Mouse (Mus musculus) neural tube, embryonic 12.5 days (tissue): ENCODE data around the gene Nktr. TPM values are rescaled to one million over a fixed set of nuclear protein-coding genes. Genes with fewer than 3 reads are reported as not detected.

Experiments used
- ATAC-seq: fragments of 200-750 bp; cut with Nextera tagmentation; 2 replicates; pipeline ENCODE4 v1.8.0; 2017; ENCODE audit warnings: low read depth, mild to moderate bottlenecking, moderate TSS enrichment, moderate library complexity; ENCODE audit not compliant: low FRiP score
- H3K27ac ChIP-seq: fragments of 300-500 bp; sonication (generic); 2 replicates; pipeline ENCODE4 v1.5.1; 2016
- H3K27me3 ChIP-seq: fragments of 300-500 bp; sonication (generic); replicated peaks from 2 replicates; pipeline ENCODE4 v1.6.1; 2016; ENCODE audit warnings: mild to moderate bottlenecking
- H3K36me3 ChIP-seq: fragments of 300-500 bp; sonication (generic); 2 replicates; pipeline ENCODE4 v1.6.1; 2016; ENCODE audit warnings: mild to moderate bottlenecking
- H3K4me1 ChIP-seq: fragments of 300-500 bp; sonication (generic); 2 replicates; pipeline ENCODE4 v1.6.1; 2016
- H3K4me2 ChIP-seq: fragments of 300-500 bp; sonication (generic); replicated peaks from 2 replicates; pipeline ENCODE4 v1.6.1; 2016; ENCODE audit warnings: mild to moderate bottlenecking
- H3K4me3 ChIP-seq: fragments of 300-500 bp; sonication (generic); 2 replicates; pipeline ENCODE4 v1.5.1; 2016
- H3K9ac ChIP-seq: fragments of 300-500 bp; sonication (generic); 2 replicates; pipeline ENCODE4 v1.6.1; 2016; ENCODE audit warnings: mild to moderate bottlenecking
- H3K9me3 ChIP-seq: fragments of 300-500 bp; sonication (generic); 2 replicates; pipeline ENCODE4 v1.6.1; 2016; ENCODE audit warnings: mild to moderate bottlenecking
- WGBS: fragments of 180-500 bp; shearing (Covaris S2); methylation state at CpG from one replicate; pipeline ENCODE4 v1.1.7; 2016; 5-methylcytosine and 5-hydroxymethylcytosine counted together
- polyA plus RNA-seq: library from polyadenylated mRNA; unstranded; fragments of >200 nt; fragmentation: Nextera tagmentation; extraction: Ambion mirVana; gene quantifications from 2 replicates; pipeline ENCODE4 v1.2.1, GENCODE M21; 2016

Nktr gene
- polyA plus RNA-seq, 1 experiment from 2014 or later = 57.6 TPM

DNA sequence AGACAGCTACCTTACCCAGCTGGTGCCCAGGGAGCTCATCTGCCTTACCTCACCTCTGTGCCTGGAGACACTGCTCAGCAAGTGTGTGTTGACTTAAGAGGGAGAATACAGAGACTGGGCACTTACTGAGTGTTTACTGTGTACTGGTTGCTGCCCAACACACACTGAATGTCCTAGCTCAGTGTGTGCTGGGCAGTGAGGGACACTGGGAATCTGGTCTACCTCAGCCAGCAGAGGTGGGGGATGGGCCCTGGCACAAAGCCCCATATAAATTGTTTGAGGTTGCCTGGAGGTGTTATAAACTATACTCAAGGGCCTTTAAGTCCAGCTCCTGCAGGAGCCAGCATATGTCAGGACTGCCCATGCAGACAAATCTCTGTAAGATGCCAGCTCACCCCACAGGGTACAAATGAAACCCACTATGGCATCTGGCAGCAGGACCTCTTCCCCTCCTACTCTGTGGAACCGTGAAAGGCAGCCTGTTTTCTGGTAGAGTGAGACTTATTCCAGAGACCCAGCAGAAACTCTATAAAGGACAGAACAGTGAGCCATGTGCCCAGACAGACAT, 76.1 kb downstream of the Nktr start:
- H3K36me3 ChIP-seq = no peaks in the 10 kb centered on the region
- H3K4me3 ChIP-seq = no peak overlapping the region
- 42% methylated on average over 1 of the region's 1 CpGs for WGBS
- no peak overlapping the region for H3K9ac ChIP-seq
- H3K4me1 ChIP-seq = peaks cover 3% of the 10 kb centered on the region; the same call in 1 of the 2 replicates
- H3K9me3 ChIP-seq = no peaks in the 10 kb centered on the region
- no peak overlapping the region for H3K27ac ChIP-seq
- H3K27me3 ChIP-seq = 0 out of 2 replicates have a peak, but pooled peaks cover 5% of the 10 kb centered on the region
- ATAC-seq = no peak
- no peak overlapping the region for H3K4me2 ChIP-seq

DNA sequence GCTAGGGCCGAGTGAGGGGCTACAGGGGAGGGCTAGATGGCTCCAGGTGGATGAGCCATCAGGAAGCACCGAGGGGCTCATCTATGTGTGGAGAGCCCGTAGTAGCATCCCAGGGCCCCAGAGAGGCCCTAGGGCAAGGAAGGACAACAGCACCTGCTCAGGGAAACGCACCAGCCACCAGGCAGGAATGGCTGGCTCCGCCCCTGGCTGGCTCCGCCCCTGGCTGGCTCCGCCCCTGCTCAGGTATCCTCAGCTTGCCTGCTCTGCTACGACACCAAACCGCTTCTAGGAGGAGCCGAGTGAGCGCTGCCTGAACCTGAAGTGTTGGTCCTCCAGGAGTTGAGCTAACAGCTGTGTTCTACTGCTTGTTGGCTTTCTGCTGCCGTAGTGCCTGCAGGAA, 78.8 kb downstream of the Nktr start:
- Histone ChIP-seq H3K36me3 (no peaks in the 10 kb centered on the region), H3K9me3 (no peaks in the 10 kb centered on the region), H3K4me2 (no peak overlapping the region), H3K9ac (no peak overlapping the region), H3K27me3 (0 out of 2 replicates have a peak, but pooled peaks cover 5% of the 10 kb centered on the region), H3K27ac (no peak overlapping the region), H3K4me1 (peaks cover 5% of the 10 kb centered on the region; the same call in 1 of the 2 replicates), H3K4me3 (no peak overlapping the region)
- no peak for ATAC-seq
- WGBS = 15% methylated on average over 12 of the region's 12 CpGs

DNA sequence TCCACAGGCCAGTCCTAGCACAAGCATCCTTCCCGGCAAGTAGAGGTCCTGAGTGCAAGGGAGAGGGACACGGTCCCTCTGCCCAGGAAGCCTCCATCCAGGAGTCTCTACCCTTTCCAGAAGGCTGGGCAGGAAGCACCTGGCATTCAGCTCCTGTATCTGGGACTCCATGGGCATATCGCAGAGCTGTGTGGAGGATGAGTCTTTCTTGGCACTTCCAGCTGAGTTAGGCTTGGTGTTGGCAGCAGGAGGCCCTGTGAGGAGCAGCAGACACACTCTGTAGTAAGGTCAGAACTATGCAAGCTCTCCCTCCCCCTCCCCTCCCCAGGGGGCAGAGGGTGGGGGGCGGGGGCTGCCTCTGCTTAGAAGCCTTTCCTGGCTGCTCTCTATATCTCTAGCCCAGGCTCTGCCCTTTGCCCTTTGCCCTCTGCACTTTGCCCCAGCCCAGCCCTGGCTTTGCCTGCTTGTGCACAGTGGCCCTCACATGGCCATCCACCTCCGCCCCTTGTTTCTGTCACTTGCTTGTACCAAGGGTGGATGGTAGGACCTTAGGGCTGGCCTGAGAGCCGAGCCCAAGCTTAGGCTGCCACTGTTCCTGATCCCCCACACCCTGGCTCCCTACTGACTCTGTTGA, 80.0 kb downstream of the Nktr start:
- ATAC-seq = no peak
- 53% methylated on average over 6 of the region's 6 CpGs for WGBS
- H3K4me2 ChIP-seq = no peak overlapping the region
- no peak overlapping the region for H3K9ac ChIP-seq
- peaks cover 10% of the 10 kb centered on the region; the same call in 1 of the 2 replicates for H3K4me1 ChIP-seq
- 0 out of 2 replicates have a peak, but pooled peaks cover 5% of the 10 kb centered on the region for H3K27me3 ChIP-seq
- no peaks in the 10 kb centered on the region for H3K36me3 ChIP-seq
- H3K27ac ChIP-seq = no peak overlapping the region
- H3K9me3 ChIP-seq = no peaks in the 10 kb centered on the region
- H3K4me3 ChIP-seq = no peak overlapping the region

DNA sequence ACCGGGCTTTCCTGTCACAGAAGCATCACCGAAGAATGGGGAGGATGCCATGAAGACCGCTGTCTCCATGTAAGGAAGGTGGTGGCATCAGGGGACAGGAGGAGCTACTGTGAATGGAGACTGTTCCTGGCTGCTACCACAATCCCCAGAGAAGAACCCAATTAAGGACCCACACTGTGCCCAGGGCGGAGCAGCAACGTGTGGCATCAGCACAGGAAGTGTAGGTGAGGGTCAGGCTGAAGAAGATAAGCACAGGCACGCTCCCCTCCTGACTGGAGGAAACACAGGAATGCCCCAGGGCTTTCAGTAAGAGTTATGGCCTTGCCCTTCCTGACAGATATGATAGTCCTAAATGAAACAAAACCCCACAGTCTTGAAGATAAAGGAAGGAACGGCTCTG, 83.8 kb downstream of the Nktr start:
- ATAC-seq = no peak
- H3K4me1 ChIP-seq = peaks cover 16% of the 10 kb centered on the region
- no peak overlapping the region for H3K4me2 ChIP-seq
- H3K27me3 ChIP-seq = 0 out of 2 replicates have a peak, but pooled peaks cover under 1% of the 10 kb centered on the region
- WGBS = 69% methylated on average over 7 of the region's 7 CpGs
- H3K4me3 ChIP-seq = no peak overlapping the region
- H3K36me3 ChIP-seq = no peaks in the 10 kb centered on the region
- no peak overlapping the region for H3K27ac ChIP-seq
- H3K9me3 ChIP-seq = no peaks in the 10 kb centered on the region
- no peak overlapping the region for H3K9ac ChIP-seq

Other genes with a start within 250 kb of the Nktr start
- 0.89 and 1.5 TPM in 2 replicates for gene Cck, start 223.5 kb upstream of the Nktr start, polyA plus RNA-seq
- gene Lyzl4, start 77.1 kb upstream of the Nktr start, polyA plus RNA-seq = not detected in 2 replicates
- 0.16 and 0.31 TPM in 2 replicates for gene Vipr1, start 76.5 kb upstream of the Nktr start, polyA plus RNA-seq
- 21.5 and 23.5 TPM in 2 replicates for gene Sec22c, start 13.7 kb upstream of the Nktr start, polyA plus RNA-seq
- 131 and 134 TPM in 2 replicates for gene Ss18l2, start 8.8 kb upstream of the Nktr start, polyA plus RNA-seq
- gene Zfp651, start 40.2 kb downstream of the Nktr start, polyA plus RNA-seq = 13.1 and 19.2 TPM in 2 replicates
- 2.1 and 2.8 TPM in 2 replicates for gene Klhl40, start 58.4 kb downstream of the Nktr start, polyA plus RNA-seq
- not detected in 2 replicates for gene Hhatl, start 73.3 kb downstream of the Nktr start, polyA plus RNA-seq
- gene Ccdc13, start 120.3 kb downstream of the Nktr start, polyA plus RNA-seq = 4.0 and 4.8 TPM in 2 replicates
- gene Higd1a, start 139.2 kb downstream of the Nktr start, polyA plus RNA-seq = 134 and 147 TPM in 2 replicates
- gene Ackr2, start 179.2 kb downstream of the Nktr start, polyA plus RNA-seq = 0.48 and 0.95 TPM in 2 replicates
- not detected in 2 replicates for gene Cyp8b1, start 197.1 kb downstream of the Nktr start, polyA plus RNA-seq
- 1.1 and 1.4 TPM in 2 replicates for gene Fam198a, start 231.8 kb downstream of the Nktr start, polyA plus RNA-seq